Comparison of ENCODE assay signal across 8 mouse cellular contexts in the genomic region with DNA sequence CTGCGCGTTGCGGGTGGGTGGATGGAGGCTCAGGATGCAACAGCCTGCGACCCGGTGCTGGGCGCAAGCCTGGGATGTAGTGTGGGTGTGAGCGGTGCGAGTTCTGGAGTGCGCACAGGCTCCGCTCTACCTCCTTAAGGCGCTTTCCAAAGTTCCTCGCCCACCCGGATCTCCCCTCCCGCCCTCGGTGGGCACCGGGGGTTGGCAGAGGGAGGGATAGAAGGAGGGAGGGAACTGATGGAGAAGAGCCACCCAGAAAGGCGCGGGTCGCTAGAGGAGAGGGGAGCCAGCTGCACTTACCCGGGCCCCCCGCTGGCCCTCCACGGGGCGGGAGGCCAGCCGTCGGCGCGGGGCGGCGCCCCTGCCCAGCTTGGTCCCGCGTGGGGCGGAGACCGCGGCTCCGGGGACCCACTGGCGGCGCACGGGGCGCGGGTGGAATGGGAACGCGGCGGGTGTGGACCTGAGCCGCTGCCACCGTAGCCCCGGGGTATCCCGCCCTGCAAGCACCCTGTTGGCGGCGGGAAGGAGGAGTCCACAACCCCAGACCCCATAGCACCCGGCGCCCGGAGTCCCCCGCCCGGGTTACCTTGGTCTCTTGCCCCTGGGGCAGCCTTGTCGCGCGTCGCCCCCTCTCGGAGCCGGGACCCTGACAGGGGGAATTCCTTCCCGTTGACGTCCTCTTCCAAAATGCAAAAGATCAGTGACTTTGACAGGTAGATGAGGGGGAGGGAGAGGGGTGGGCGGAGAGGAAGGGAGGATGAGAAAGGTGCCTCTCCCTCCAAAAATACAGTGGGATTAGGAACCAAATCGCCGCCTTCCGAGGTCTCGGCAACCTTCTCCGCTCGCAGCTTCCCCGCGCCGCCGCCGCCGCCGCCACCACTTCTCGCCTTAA. TPM values are rescaled to one million over a fixed set of nuclear protein-coding genes. Genes with fewer than 3 reads are reported as not detected.
DNase-seq lines count a peak whose midpoint lies in the region; ATAC-seq lines count a peak whose summit lies in the region.

No protein-coding gene starts in this region.

- peaks cover 21% of the 10 kb centered on the region for H3K27me3 ChIP-seq in heart, embryonic 10.5 days (ENCODE audit: insufficient read depth, poor library complexity, severe bottlenecking)
- peaks cover 35% of the 10 kb centered on the region for H3K27me3 ChIP-seq in embryonic facial prominence, embryonic 10.5 days (replicated peaks; ENCODE audit: low read depth, poor library complexity, severe bottlenecking)
- peaks cover 29% of the 10 kb centered on the region for H3K27me3 ChIP-seq in hindbrain, embryonic 10.5 days (ENCODE audit: insufficient read depth, poor library complexity, severe bottlenecking)
- H3K27me3 ChIP-seq in limb, embryonic 10.5 days (ENCODE audit: low read depth, poor library complexity, severe bottlenecking), result peaks cover 43% of the 10 kb centered on the region
- peaks cover 19% of the 10 kb centered on the region for H3K27me3 ChIP-seq in neural tube, embryonic 13.5 days

- under 1% methylated on average over 76 of the region's 77 CpGs for WGBS in heart, embryonic 10.5 days
- WGBS in embryonic facial prominence, embryonic 10.5 days, result under 1% methylated on average over 77 of the region's 77 CpGs
- WGBS in hindbrain, embryonic 10.5 days, result under 1% methylated on average over 77 of the region's 77 CpGs
- under 1% methylated on average over 77 of the region's 77 CpGs for WGBS in limb, embryonic 10.5 days
- WGBS in neural tube, embryonic 13.5 days, result under 1% methylated on average over 68 of the region's 77 CpGs

- no peaks in the 10 kb centered on the region for H3K9me3 ChIP-seq in heart, embryonic 10.5 days
- H3K9me3 ChIP-seq in embryonic facial prominence, embryonic 10.5 days, result no peaks in the 10 kb centered on the region
- H3K9me3 ChIP-seq in hindbrain, embryonic 10.5 days, result no peaks in the 10 kb centered on the region
- H3K9me3 ChIP-seq in limb, embryonic 10.5 days (replicated peaks), result no peaks in the 10 kb centered on the region
- no peaks in the 10 kb centered on the region for H3K9me3 ChIP-seq in neural tube, embryonic 13.5 days

- H3K9ac ChIP-seq in neural tube, embryonic 13.5 days, result peak overlapping the region; percentile 87

- no peaks in the 10 kb centered on the region for H3K4me1 ChIP-seq in heart, embryonic 10.5 days
- H3K4me1 ChIP-seq in embryonic facial prominence, embryonic 10.5 days, result peaks cover 12% of the 10 kb centered on the region
- peaks cover 17% of the 10 kb centered on the region for H3K4me1 ChIP-seq in hindbrain, embryonic 10.5 days (replicated peaks)
- H3K4me1 ChIP-seq in limb, embryonic 10.5 days, result peaks cover 18% of the 10 kb centered on the region
- H3K4me1 ChIP-seq in neural tube, embryonic 13.5 days (replicated peaks), result peaks cover 9% of the 10 kb centered on the region; the same call in 1 of the 2 replicates

- peak overlapping the region; percentile 75 for H3K4me3 ChIP-seq in heart, embryonic 10.5 days
- H3K4me3 ChIP-seq in embryonic facial prominence, embryonic 10.5 days, result peak overlapping the region; percentile 77
- H3K4me3 ChIP-seq in hindbrain, embryonic 10.5 days, result peak overlapping the region; percentile 78
- peak overlapping the region; percentile 73 for H3K4me3 ChIP-seq in limb, embryonic 10.5 days
- H3K4me3 ChIP-seq in neural tube, embryonic 13.5 days, result peak overlapping the region; percentile 77

- H3K27ac ChIP-seq in heart, embryonic 10.5 days, result peak overlapping the region; percentile 49
- H3K27ac ChIP-seq in embryonic facial prominence, embryonic 10.5 days (replicated peaks), result peak overlapping the region; percentile 71
- peak overlapping the region; percentile 84 for H3K27ac ChIP-seq in hindbrain, embryonic 10.5 days
- peak overlapping the region; percentile 72 for H3K27ac ChIP-seq in limb, embryonic 10.5 days
- peak overlapping the region; percentile 77 for H3K27ac ChIP-seq in neural tube, embryonic 13.5 days (replicated peaks)

- no peaks in the 10 kb centered on the region for H3K36me3 ChIP-seq in heart, embryonic 10.5 days
- H3K36me3 ChIP-seq in embryonic facial prominence, embryonic 10.5 days (replicated peaks), result no peaks in the 10 kb centered on the region
- H3K36me3 ChIP-seq in hindbrain, embryonic 10.5 days, result no peaks in the 10 kb centered on the region
- no peaks in the 10 kb centered on the region for H3K36me3 ChIP-seq in limb, embryonic 10.5 days
- H3K36me3 ChIP-seq in neural tube, embryonic 13.5 days, result no peaks in the 10 kb centered on the region

- H3K4me2 ChIP-seq in neural tube, embryonic 13.5 days, result peak overlapping the region; percentile 98

- ATAC-seq in neural tube, embryonic 13.5 days (ENCODE audit: low read depth), result peak; percentile 79

- DNase-seq in heart, embryonic 10.5 days (ENCODE audit: low spot score), result no peak
- DNase-seq in heart, adult 9 months (ENCODE audit: low spot score in 2 of 2), result no peak
- DNase-seq in ZHBTc4 (ENCODE audit: low read depth, low spot score), result peak; percentile 44
- peak; percentile 59 for DNase-seq in embryonic facial prominence, embryonic 10.5 days (ENCODE audit: low spot score)
- DNase-seq in hindbrain, embryonic 10.5 days (ENCODE audit: low spot score), result peak; percentile 51
- peak; percentile 59 for DNase-seq in limb, embryonic 10.5 days (ENCODE audit: low spot score)
- no peak for DNase-seq in adipocyte (ENCODE audit: low spot score)

RNA-seq across cellular contexts. Expression of gene Ntng1, which starts 1.3 kb away (rescaled TPM):
- 0.43 and 1.9 TPM in 2 replicates for polyA plus RNA-seq in heart, embryonic 10.5 days (2016; fragmentation: Nextera tagmentation; extraction: Ambion mirVana)
- 3.6 and 4.8 TPM in 2 replicates for polyA plus RNA-seq in embryonic facial prominence, embryonic 10.5 days (2016; fragmentation: Nextera tagmentation; extraction: Ambion mirVana)
- 4.7 and 5.3 TPM in 2 replicates for polyA plus RNA-seq in hindbrain, embryonic 10.5 days (2016; fragmentation: Nextera tagmentation; extraction: Ambion mirVana)
- polyA plus RNA-seq in limb, embryonic 10.5 days (2016; fragmentation: Nextera tagmentation; extraction: Ambion mirVana), result 0.94 and 1.0 TPM in 2 replicates
- polyA plus RNA-seq in neural tube, embryonic 13.5 days (2015; fragmentation: Nextera tagmentation; extraction: Ambion mirVana), result 13.7 and 15.6 TPM in 2 replicates

Comparison
In these comparisons a context has a peak if more than half of its experiments do, and no peak if none do; other contexts are left out.
1. DNase-seq: peak in ZHBTc4 (single experiment), embryonic facial prominence, embryonic 10.5 days (single experiment), hindbrain, embryonic 10.5 days (single experiment) and limb, embryonic 10.5 days (single experiment); none in heart, embryonic 10.5 days (single experiment), heart, adult 9 months (0 of 2) and adipocyte (single experiment).
2. Peak in every context shown above with its lines, with median percentiles within 50 percentile points of each other: H3K27ac ChIP-seq and H3K4me3 ChIP-seq.